ENCODE assay signal across 7 mouse cellular contexts in the genomic region with DNA sequence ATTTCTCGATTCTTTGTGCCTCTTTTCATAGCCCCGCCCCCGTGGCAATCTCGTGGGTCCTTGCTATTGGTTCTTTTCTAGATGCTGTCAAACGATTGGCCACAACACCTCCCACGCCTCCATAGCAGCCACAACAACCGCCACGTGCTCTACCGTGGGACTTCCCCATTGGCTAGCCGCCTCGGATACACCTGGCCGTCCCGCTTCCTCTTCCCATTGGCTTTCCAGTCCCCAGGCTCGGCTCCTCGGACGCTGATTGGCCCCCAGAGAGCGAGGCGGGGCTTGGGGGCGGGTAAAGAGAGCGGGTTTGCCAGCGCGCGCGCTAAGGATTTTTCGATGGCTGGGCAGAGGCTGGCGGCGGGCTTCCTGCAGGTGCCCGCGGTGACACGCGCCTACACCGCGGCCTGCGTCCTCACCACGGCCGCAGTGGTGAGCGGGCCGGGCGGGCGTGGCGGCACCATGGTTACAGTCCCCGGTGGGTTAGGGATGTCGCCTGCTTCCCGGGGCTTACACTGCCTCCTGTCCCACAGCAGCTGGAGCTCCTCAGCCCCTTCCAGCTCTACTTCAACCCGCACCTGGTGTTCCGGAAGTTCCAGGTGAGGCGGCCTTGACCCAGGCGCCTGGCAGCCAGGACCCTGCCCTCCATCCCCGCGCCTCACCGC. TPM values are rescaled to one million over a fixed set of nuclear protein-coding genes. Genes with fewer than 3 reads are reported as not detected.
DNase-seq lines count a peak whose midpoint lies in the region; ATAC-seq and TF ChIP-seq lines count a peak whose summit lies in the region.

TSS of gene Derl3 (plus strand) at position 325 of the 662 bp plus-strand sequence.

- TF ChIP-seq POLR2A in bone marrow, adult 2 months (IDR thresholded peaks at IDR 0.05; ENCODE audit: borderline replicate concordance, control insufficient read depth, low read depth, low read length): no peak; the same call in 1 of the 2 replicates

- no peak for TF ChIP-seq CTCF in bone marrow, adult 2 months (IDR thresholded peaks at IDR 0.05; ENCODE audit: control insufficient read depth, insufficient read depth, low read length)

- no peaks in the 10 kb centered on the region for H3K9me3 ChIP-seq in embryonic facial prominence, embryonic 14.5 days (ENCODE audit: control insufficient read depth, low read length)
- no peaks in the 10 kb centered on the region for H3K9me3 ChIP-seq in limb, embryonic 12.5 days
- no peaks in the 10 kb centered on the region for H3K9me3 ChIP-seq in midbrain, embryonic 15.5 days

- peak; percentile 99 for ATAC-seq in embryonic facial prominence, embryonic 14.5 days (ENCODE audit: low read depth)
- ATAC-seq in limb, embryonic 12.5 days (ENCODE audit: insufficient number of reproducible peaks, insufficient read depth, low FRiP score, low TSS enrichment, low read depth): peak; percentile 99
- ATAC-seq in midbrain, embryonic 15.5 days (replicated peaks): peak; percentile 100

- H3K4me2 ChIP-seq in embryonic facial prominence, embryonic 14.5 days (ENCODE audit: low read depth, low read length): peak within 1 kb of the TSS; percentile 76
- peak within 1 kb of the TSS; percentile 91 for H3K4me2 ChIP-seq in limb, embryonic 12.5 days
- peak within 1 kb of the TSS; percentile 94 for H3K4me2 ChIP-seq in midbrain, embryonic 15.5 days

- peak; percentile 99 for DNase-seq in embryonic facial prominence, embryonic 14.5 days (ENCODE audit: low spot score)
- DNase-seq in heart, adult 8-10 months (ENCODE audit: low spot score): peak; percentile 82
- peak; percentile 97 to 98 for DNase-seq in kidney, adult 8-10 months
- DNase-seq in spleen, adult 18-20 months: peak; percentile 94 to 95

- peaks cover 34% of the 10 kb centered on the region for H3K36me3 ChIP-seq in embryonic facial prominence, embryonic 14.5 days (ENCODE audit: control insufficient read depth, insufficient read depth, low read length)
- H3K36me3 ChIP-seq in limb, embryonic 12.5 days: peaks cover 46% of the 10 kb centered on the region
- peaks cover 24% of the 10 kb centered on the region for H3K36me3 ChIP-seq in midbrain, embryonic 15.5 days (replicated peaks)

- no peak within 1 kb of the TSS; the same call in 1 of the 2 replicates for H3K27ac ChIP-seq in bone marrow, adult 2 months (ENCODE audit: control insufficient read depth, insufficient read depth, low read depth, low read length, poor library complexity)
- no peak within 1 kb of the TSS; the same call in 1 of the 2 replicates for H3K27ac ChIP-seq in embryonic facial prominence, embryonic 14.5 days (replicated peaks; ENCODE audit: low read depth, low read length)
- peak within 1 kb of the TSS; percentile 66 for H3K27ac ChIP-seq in limb, embryonic 12.5 days
- H3K27ac ChIP-seq in midbrain, embryonic 15.5 days: peak within 1 kb of the TSS; percentile 55

- H3K4me1 ChIP-seq in bone marrow, adult 2 months (ENCODE audit: control insufficient read depth, insufficient read depth, low read length): peaks cover 1% of the 10 kb centered on the region; the same call in 1 of the 2 replicates
- peaks cover 5% of the 10 kb centered on the region; the same call in 1 of the 2 replicates for H3K4me1 ChIP-seq in embryonic facial prominence, embryonic 14.5 days (ENCODE audit: control insufficient read depth, insufficient read depth, low read length)
- H3K4me1 ChIP-seq in limb, embryonic 12.5 days (replicated peaks): peaks cover 20% of the 10 kb centered on the region
- H3K4me1 ChIP-seq in midbrain, embryonic 15.5 days: peaks cover 7% of the 10 kb centered on the region

- 2% methylated on average over 51 of the region's 51 CpGs for WGBS in bone marrow, adult 2 months
- WGBS in embryonic facial prominence, embryonic 14.5 days: 2% methylated on average over 33 of the region's 51 CpGs
- WGBS in limb, embryonic 12.5 days: 1% methylated on average over 51 of the region's 51 CpGs
- 1% methylated on average over 50 of the region's 51 CpGs for WGBS in midbrain, embryonic 15.5 days

- peak within 1 kb of the TSS; percentile 53 for H3K4me3 ChIP-seq in bone marrow, adult 2 months (replicated peaks; ENCODE audit: control insufficient read depth, low read depth, low read length)
- H3K4me3 ChIP-seq in embryonic facial prominence, embryonic 14.5 days (ENCODE audit: low read depth, low read length): peak within 1 kb of the TSS; percentile 38
- H3K4me3 ChIP-seq in limb, embryonic 12.5 days (replicated peaks): peak within 1 kb of the TSS; percentile 45
- peak within 1 kb of the TSS; percentile 42 for H3K4me3 ChIP-seq in midbrain, embryonic 15.5 days

- peak within 1 kb of the TSS; percentile 56 for H3K9ac ChIP-seq in embryonic facial prominence, embryonic 14.5 days (ENCODE audit: low read depth, low read length)
- H3K9ac ChIP-seq in limb, embryonic 12.5 days (replicated peaks): peak within 1 kb of the TSS; percentile 52
- peak within 1 kb of the TSS; percentile 40 for H3K9ac ChIP-seq in midbrain, embryonic 15.5 days

- H3K27me3 ChIP-seq in embryonic facial prominence, embryonic 14.5 days (replicated peaks; ENCODE audit: control insufficient read depth, insufficient read depth, low read length): no peaks in the 10 kb centered on the region
- H3K27me3 ChIP-seq in limb, embryonic 12.5 days: no peaks in the 10 kb centered on the region
- H3K27me3 ChIP-seq in midbrain, embryonic 15.5 days (replicated peaks): no peaks in the 10 kb centered on the region

RNA-seq across cellular contexts. Expression of gene Derl3, which starts in this region (rescaled TPM):
- polyA plus RNA-seq in bone marrow, adult 2 months (2011; ENCODE audit: insufficient read depth, insufficient read length, low replicate concordance, missing spikeins): 1.2 and 2.5 TPM in 2 replicates
- polyA plus RNA-seq in embryonic facial prominence, embryonic 14.5 days (2014; fragmentation: Nextera tagmentation; extraction: Ambion mirVana): 1.9 and 2.1 TPM in 2 replicates
- total RNA-seq in heart, adult 8-10 months (2022): under 1 TPM in 2 of 4 experiments, not detected in 2; 0.34 to 0.35 TPM
- polyA plus RNA-seq in limb, embryonic 12.5 days (2016; fragmentation: Nextera tagmentation; extraction: Ambion mirVana): 3.5 and 3.9 TPM in 2 replicates
- 2.1 and 2.8 TPM in 2 replicates for polyA plus RNA-seq in midbrain, embryonic 15.5 days (2015; fragmentation: Nextera tagmentation; extraction: Ambion mirVana)

Comparison
In these comparisons a context has a peak if more than half of its experiments do, and no peak if none do; other contexts are left out.
1. Peak in DNase-seq in heart, adult 8-10 months; RNA of the gene not detected or under 1 TPM.
2. H3K27ac ChIP-seq: peak in limb, embryonic 12.5 days (single experiment) and midbrain, embryonic 15.5 days (single experiment); none in bone marrow, adult 2 months (single experiment) and embryonic facial prominence, embryonic 14.5 days (single experiment).
3. Peak in every context shown above with its lines, with median percentiles within 50 percentile points of each other: H3K4me3 ChIP-seq, ATAC-seq, DNase-seq, H3K4me2 ChIP-seq and H3K9ac ChIP-seq.